Mouse (Mus musculus) olfactory bulb, adult 2 months (tissue): ENCODE measurements at regions not wholly inside any gene's neighbourhood (a gene's known extent, or its start where the extent isn't known, plus 50 kb on each side); places are given as distances from the start of the nearest gene placed in this dataset.

ENCODE experiments used
- CTCF ChIP-seq: fragments of 200-500 bp; IDR thresholded peaks from 2 replicates; pipeline ENCODE4 v1.5.1; 2012; ENCODE audit warnings: low read depth, mild to moderate bottlenecking, low read length, moderate library complexity; ENCODE audit not compliant: insufficient read depth
- POLR2A ChIP-seq: fragments of 200-500 bp; IDR thresholded peaks from 2 replicates; pipeline ENCODE4 v1.6.1; 2012; ENCODE audit warnings: mild to moderate bottlenecking, low read depth, low read length, moderate library complexity; ENCODE audit not compliant: insufficient read depth

DNA sequence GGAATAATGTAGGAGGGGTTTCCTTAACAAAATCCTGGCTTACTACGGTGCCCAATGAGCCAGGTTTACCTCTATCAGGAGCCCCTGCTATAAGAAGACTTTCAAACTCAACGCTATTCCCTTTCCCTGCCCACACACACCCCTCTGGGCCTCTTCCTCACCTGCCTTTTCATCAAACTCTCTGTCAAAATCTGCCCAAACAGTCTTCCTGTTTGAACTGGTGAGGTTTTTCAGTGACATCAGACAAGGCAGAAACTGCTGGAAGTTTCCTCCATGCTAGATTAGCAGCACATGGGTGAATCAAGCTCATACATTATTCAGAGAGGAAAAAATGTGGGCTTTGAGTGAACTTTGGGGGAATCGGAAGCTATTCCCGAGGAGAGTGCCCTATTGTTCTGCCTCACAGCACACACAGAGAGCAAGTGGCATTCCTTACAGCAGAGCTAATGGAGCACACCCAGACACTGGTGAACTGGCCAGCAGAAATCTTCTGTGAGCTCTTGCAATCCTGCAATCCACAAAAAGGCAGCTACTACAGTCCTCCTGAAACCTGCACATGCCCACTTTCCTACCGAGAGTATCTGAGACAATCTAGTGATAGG is 141.8 kb upstream of the Rnd3 start:
- TF ChIP-seq CTCF (no peak), POLR2A (no peak)
